Mouse (Mus musculus) lung, postnatal 0 days (tissue): ENCODE measurements around the gene Crybg3. TPM values are rescaled to one million over a fixed set of nuclear protein-coding genes. Genes with fewer than 3 reads are reported as not detected.

Experiments
- ATAC-seq: fragments of 200-750 bp; cut with Nextera tagmentation; 2 replicates; pipeline ENCODE4 v1.8.0; 2017; ENCODE audit warnings: moderate library complexity
- DNase-seq: peaks from one replicate; pipeline ENCODE4 v3.0.0-alpha.2; 2016; ENCODE audit warnings: low spot score
- H3K27ac ChIP-seq: fragments of 300-500 bp; sonication (generic); 2 replicates; pipeline ENCODE4 v1.5.1; 2014; ENCODE audit warnings: antibody characterized with exemption, mild to moderate bottlenecking, low read length, mixed read lengths
- H3K27me3 ChIP-seq: fragments of 300-500 bp; sonication (generic); replicated peaks from 2 replicates; pipeline ENCODE4 v1.6.1; 2014; ENCODE audit warnings: low read length, mixed read lengths; ENCODE audit not compliant: insufficient read depth
- H3K36me3 ChIP-seq: fragments of 300-500 bp; sonication (generic); 2 replicates; pipeline ENCODE4 v1.6.1; 2014; ENCODE audit warnings: low read length, mixed read lengths; ENCODE audit not compliant: insufficient read depth
- H3K4me1 ChIP-seq: fragments of 300-500 bp; sonication (generic); 2 replicates; pipeline ENCODE4 v1.6.1; 2014; ENCODE audit warnings: antibody characterized with exemption, low read depth, low read length, mixed read lengths; ENCODE audit not compliant: insufficient read depth
- H3K4me2 ChIP-seq: fragments of 300-500 bp; sonication (generic); replicated peaks from 2 replicates; pipeline ENCODE4 v1.6.1; 2014; ENCODE audit warnings: low read depth, mild to moderate bottlenecking, low read length, moderate library complexity, mixed read lengths
- H3K4me3 ChIP-seq: fragments of 300-500 bp; sonication (generic); 2 replicates; pipeline ENCODE4 v1.5.1; 2014; ENCODE audit warnings: low read depth, low read length
- H3K9ac ChIP-seq: fragments of 300-500 bp; sonication (generic); replicated peaks from 2 replicates; pipeline ENCODE4 v1.6.1; 2014; ENCODE audit warnings: low read depth, mild to moderate bottlenecking
- H3K9me3 ChIP-seq: fragments of 300-500 bp; sonication (generic); 2 replicates; pipeline ENCODE4 v1.6.1; 2016; ENCODE audit warnings: low read length, mixed read lengths
- CTCF ChIP-seq: IDR thresholded peaks from 2 replicates; pipeline ENCODE4 v1.5.1; 2016; ENCODE audit warnings: antibody characterized with exemption, mild to moderate bottlenecking
- EP300 ChIP-seq: IDR thresholded peaks from 2 replicates; pipeline ENCODE4 v1.6.1; 2016; ENCODE audit warnings: antibody characterized with exemption, mild to moderate bottlenecking, control low read depth
- WGBS: fragments of 180-500 bp; shearing (Covaris S2); extraction: QIAGEN DNeasy Blood & Tissue Kit; methylation state at CpG from one replicate; pipeline ENCODE4 v1.1.7; 2014; 5-methylcytosine and 5-hydroxymethylcytosine counted together
- polyA plus RNA-seq: library from polyadenylated mRNA; unstranded; fragments of >200 nt; fragmentation: Nextera tagmentation; extraction: Ambion mirVana; gene quantifications from 2 replicates; pipeline ENCODE4 v1.2.1, GENCODE M21; 2015

Gene Crybg3
- polyA plus RNA-seq, 1 experiment from 2014 or later: 6.0 TPM

DNA sequence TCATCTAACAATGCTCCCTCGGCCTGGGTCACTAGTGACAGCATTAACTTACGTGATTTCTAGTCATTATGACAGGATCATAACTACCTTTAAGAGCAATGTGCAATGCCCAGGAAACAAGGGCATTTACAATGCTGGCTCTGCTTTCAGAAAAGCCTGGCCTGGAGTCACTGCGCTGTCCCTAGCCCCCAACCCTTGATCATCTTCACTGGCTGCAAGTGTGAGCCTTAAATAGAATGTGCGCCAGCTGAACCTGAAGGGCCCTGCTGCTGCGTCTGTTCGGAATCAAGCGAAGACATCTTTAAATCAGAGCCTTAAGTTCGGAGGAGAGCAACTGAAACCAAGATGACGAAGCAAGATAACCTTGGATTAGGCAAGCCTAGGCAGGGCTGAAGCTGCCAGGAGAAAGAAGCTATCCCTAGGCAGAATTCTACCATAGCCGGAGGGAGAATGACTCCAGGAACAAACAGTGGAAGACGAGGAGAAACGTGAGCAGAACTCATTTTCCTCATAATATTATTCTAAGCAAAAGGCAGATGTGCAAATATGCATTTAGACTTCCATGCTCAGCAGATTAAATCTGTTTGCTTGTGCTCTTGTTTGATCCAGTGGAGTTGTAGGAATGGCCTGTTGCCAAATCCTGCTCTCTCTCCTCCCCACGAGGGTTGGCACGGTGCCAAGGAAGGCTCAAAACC is 52.7 kb downstream of the Crybg3 start:
- H3K4me3 ChIP-seq: no peak overlapping the region
- WGBS: 45% methylated on average over 14 of the region's 14 CpGs
- ATAC-seq (no peak), DNase-seq (peak; percentile 57)
- no peaks in the 10 kb centered on the region for H3K27me3 ChIP-seq
- peaks cover 9% of the 10 kb centered on the region; the same call in 1 of the 2 replicates for H3K4me1 ChIP-seq
- no peaks in the 10 kb centered on the region for H3K9me3 ChIP-seq
- no peak overlapping the region for H3K9ac ChIP-seq
- H3K4me2 ChIP-seq: no peak overlapping the region; the same call in 1 of the 2 replicates
- TF ChIP-seq CTCF (no peak), EP300 (no peak)
- H3K36me3 ChIP-seq: no peaks in the 10 kb centered on the region
- no peak overlapping the region for H3K27ac ChIP-seq

DNA sequence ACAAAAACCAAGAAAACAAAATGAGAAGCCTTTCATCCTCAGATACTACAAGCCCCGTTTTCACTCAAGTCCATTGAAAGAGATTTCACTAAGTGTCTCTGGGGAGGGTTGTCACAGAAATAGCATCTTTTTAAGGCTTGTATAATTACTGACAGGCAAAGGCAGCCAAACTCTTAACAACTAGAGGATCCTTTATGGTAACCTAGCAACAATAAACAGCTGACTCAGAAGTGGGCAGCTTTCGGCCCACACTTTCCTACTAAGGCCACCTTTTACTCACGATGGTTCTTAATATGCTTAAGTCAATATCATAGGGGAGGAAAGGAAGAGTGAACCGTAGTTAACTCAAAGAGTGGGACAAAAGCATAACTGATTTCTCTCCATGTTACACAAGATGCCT is 53.3 kb downstream of the Crybg3 start:
- Histone ChIP-seq H3K4me1 (peaks cover 9% of the 10 kb centered on the region; the same call in 1 of the 2 replicates), H3K4me2 (no peak overlapping the region), H3K9me3 (no peaks in the 10 kb centered on the region), H3K27ac (no peak overlapping the region), H3K9ac (no peak overlapping the region), H3K27me3 (no peaks in the 10 kb centered on the region), H3K4me3 (no peak overlapping the region), H3K36me3 (no peaks in the 10 kb centered on the region)
- WGBS: 62% methylated on average over 4 of the region's 4 CpGs
- DNase-seq (peak; percentile 21), ATAC-seq (peak; percentile 33)
- no peak for TF ChIP-seq CTCF

DNA sequence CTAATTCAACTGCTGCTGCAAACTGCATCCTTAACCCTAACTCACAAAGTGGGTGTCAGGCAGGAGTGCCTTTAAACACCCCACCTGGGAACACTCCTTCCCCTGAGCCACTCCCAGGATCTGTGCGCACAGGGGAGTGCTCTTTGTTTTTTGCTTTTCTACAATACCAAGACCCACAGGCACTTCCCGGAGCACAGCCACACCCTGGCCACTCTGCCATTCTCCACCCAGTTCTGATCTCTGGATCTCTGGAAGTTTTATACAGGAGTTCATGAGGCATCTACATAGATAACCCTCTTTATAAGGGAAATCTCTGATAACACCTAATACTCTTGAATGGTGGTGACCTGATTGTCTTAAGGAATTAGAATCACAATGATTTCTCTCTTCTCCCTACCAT is 55.4 kb downstream of the Crybg3 start:
- H3K4me1 ChIP-seq: peaks cover 9% of the 10 kb centered on the region; the same call in 1 of the 2 replicates
- DNase-seq (no peak), ATAC-seq (no peak)
- 65% methylated on average over 2 of the region's 2 CpGs for WGBS
- no peaks in the 10 kb centered on the region for H3K27me3 ChIP-seq
- no peak overlapping the region for H3K4me3 ChIP-seq
- TF ChIP-seq CTCF (no peak), EP300 (no peak)
- no peak overlapping the region for H3K9ac ChIP-seq
- H3K36me3 ChIP-seq: no peaks in the 10 kb centered on the region
- H3K4me2 ChIP-seq: no peak overlapping the region
- no peak overlapping the region for H3K27ac ChIP-seq
- H3K9me3 ChIP-seq: no peaks in the 10 kb centered on the region

DNA sequence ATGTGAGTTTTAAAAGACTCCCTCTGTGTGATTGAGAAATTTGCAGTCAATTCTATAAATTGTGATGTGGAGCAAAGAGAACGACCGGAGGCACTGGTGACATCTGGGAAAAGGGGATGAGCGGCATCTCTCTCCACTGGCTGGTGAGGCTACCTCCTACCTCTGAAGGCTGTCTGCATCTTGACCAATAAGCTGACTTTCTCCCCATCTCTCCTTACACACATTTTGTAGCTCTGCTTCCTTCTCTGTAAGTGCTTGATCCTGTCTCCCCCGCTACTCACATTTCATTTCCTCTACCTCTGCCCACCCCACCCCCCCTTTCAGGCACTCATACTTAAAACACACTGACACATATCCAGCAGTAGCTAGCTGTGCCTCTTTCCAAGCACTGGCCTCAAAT is 59.4 kb downstream of the Crybg3 start:
- TF ChIP-seq CTCF (no peak), EP300 (no peak)
- no peaks in the 10 kb centered on the region for H3K27me3 ChIP-seq
- 87% methylated on average over 4 of the region's 4 CpGs for WGBS
- no peaks in the 10 kb centered on the region for H3K9me3 ChIP-seq
- no peak overlapping the region for H3K4me3 ChIP-seq
- no peaks in the 10 kb centered on the region for H3K4me1 ChIP-seq
- H3K27ac ChIP-seq: no peak overlapping the region
- no peak for ATAC-seq
- no peak for DNase-seq
- no peak overlapping the region for H3K9ac ChIP-seq
- no peak overlapping the region for H3K4me2 ChIP-seq
- no peaks in the 10 kb centered on the region for H3K36me3 ChIP-seq

DNA sequence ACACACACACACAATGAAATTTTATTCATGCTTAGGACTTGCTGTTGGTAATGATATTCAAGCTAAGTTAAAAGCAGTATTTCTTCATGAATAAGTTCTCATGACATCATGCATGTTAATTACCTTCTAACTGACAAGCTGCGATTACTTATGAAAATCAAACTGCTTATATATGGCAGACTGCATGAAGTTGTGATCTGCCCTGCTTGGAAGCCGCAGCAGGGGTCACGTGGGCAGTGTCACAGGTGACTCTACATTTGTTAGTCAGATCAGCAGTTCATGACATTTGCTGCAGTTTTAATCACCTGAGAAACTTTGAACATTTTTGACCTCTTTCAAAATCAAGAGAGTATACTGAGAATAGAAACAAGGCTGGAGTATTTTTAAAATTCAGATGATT is 59.8 kb downstream of the Crybg3 start:
- Histone ChIP-seq H3K27ac (no peak overlapping the region), H3K36me3 (no peaks in the 10 kb centered on the region), H3K4me3 (no peak overlapping the region), H3K4me2 (no peak overlapping the region), H3K27me3 (no peaks in the 10 kb centered on the region), H3K4me1 (no peaks in the 10 kb centered on the region), H3K9me3 (no peaks in the 10 kb centered on the region), H3K9ac (no peak overlapping the region)
- WGBS: 84% methylated on average over 3 of the region's 3 CpGs
- TF ChIP-seq CTCF (no peak), EP300 (no peak)
- ATAC-seq (no peak), DNase-seq (no peak)

DNA sequence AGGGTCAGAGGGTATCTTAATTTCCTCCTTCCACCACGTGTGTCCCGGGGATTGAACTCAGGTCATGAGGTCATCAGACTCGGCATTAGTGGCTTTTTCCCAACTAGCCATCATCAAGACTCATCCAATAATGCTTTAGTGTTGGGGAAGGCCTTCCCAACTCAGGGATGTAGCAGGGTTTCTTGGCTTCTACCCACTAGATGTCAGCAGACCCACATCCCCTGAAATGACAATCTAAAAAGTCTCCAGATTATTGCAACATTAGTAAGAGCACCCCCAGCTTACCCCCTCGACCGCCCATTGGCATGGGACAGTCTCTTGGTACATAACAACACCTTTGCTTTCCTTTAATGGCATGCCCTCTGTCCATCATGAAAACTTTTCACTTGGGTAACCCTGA is 65.1 kb downstream of the Crybg3 start:
- Histone ChIP-seq H3K27me3 (no peaks in the 10 kb centered on the region), H3K36me3 (no peaks in the 10 kb centered on the region), H3K9me3 (no peaks in the 10 kb centered on the region), H3K4me3 (no peak overlapping the region), H3K4me2 (no peak overlapping the region), H3K27ac (no peak overlapping the region), H3K9ac (no peak overlapping the region), H3K4me1 (no peaks in the 10 kb centered on the region)
- 61% methylated on average over 5 of the region's 5 CpGs for WGBS
- no peak for ATAC-seq
- TF ChIP-seq EP300 (no peak), CTCF (peak; percentile 37; the same call in 1 of the 2 replicates)
- DNase-seq: peak; percentile 14
